Mouse (Mus musculus) intestine, embryonic 16.5 days (tissue): ENCODE measurements around the gene Dnah6. TPM values are rescaled to one million over a fixed set of nuclear protein-coding genes. Genes with fewer than 3 reads are reported as not detected.

Source experiments
- ATAC-seq: fragments of 200-750 bp; cut with Nextera tagmentation; 2 replicates; pipeline ENCODE4 v1.8.0; 2017; ENCODE audit warnings: moderate TSS enrichment, moderate library complexity
- H3K27ac ChIP-seq: fragments of 300-500 bp; sonication (generic); 2 replicates; pipeline ENCODE4 v1.5.1; 2014; ENCODE audit warnings: mild to moderate bottlenecking, low read length
- H3K27me3 ChIP-seq: fragments of 300-500 bp; sonication (generic); replicated peaks from 2 replicates; pipeline ENCODE4 v1.6.1; 2014; ENCODE audit warnings: low read length, control low read depth, mixed read lengths; ENCODE audit not compliant: control insufficient read depth, insufficient read depth
- H3K36me3 ChIP-seq: fragments of 300-500 bp; sonication (generic); 2 replicates; pipeline ENCODE4 v1.6.1; 2014; ENCODE audit warnings: low read length, control low read depth; ENCODE audit not compliant: control insufficient read depth, insufficient read depth
- H3K4me1 ChIP-seq: fragments of 300-500 bp; sonication (generic); 2 replicates; pipeline ENCODE4 v1.6.1; 2014; ENCODE audit warnings: low read length, control low read depth, mixed read lengths; ENCODE audit not compliant: control insufficient read depth, insufficient read depth
- H3K4me2 ChIP-seq: fragments of 300-500 bp; sonication (generic); 2 replicates; pipeline ENCODE4 v1.6.1; 2014; ENCODE audit warnings: low read depth, low read length, control low read depth
- H3K4me3 ChIP-seq: fragments of 300-500 bp; sonication (generic); 2 replicates; pipeline ENCODE4 v1.5.1; 2014; ENCODE audit warnings: mild to moderate bottlenecking, low read length
- H3K9ac ChIP-seq: fragments of 300-500 bp; sonication (generic); 2 replicates; pipeline ENCODE4 v1.6.1; 2014; ENCODE audit warnings: low read depth, low read length
- H3K9me3 ChIP-seq: fragments of 300-500 bp; sonication (generic); 2 replicates; pipeline ENCODE4 v1.6.1; 2016; ENCODE audit warnings: low read length, control low read depth; ENCODE audit not compliant: control insufficient read depth
- WGBS: fragments of 180-500 bp; shearing (Covaris S2); extraction: QIAGEN DNeasy Blood & Tissue Kit; methylation state at CpG from one replicate; pipeline ENCODE4 v1.1.7; 2014; 5-methylcytosine and 5-hydroxymethylcytosine counted together
- polyA plus RNA-seq: library from polyadenylated mRNA; unstranded; fragments of >200 nt; fragmentation: Nextera tagmentation; extraction: Ambion mirVana; gene quantifications from 2 replicates; pipeline ENCODE4 v1.2.1, GENCODE M21; 2015

The Dnah6 gene
- polyA plus RNA-seq, 1 experiment from 2014 or later, result 0.04 TPM

- no peaks in the 10 kb centered on the region for H3K27me3 ChIP-seq
- WGBS, result 45% methylated on average over 6 of the region's 6 CpGs
- H3K27ac ChIP-seq, result no peak overlapping the region
- no peak for ATAC-seq
- no peak overlapping the region for H3K4me3 ChIP-seq
- no peak overlapping the region for H3K4me2 ChIP-seq
- H3K4me1 ChIP-seq, result 0 out of 2 replicates have a peak, but pooled peaks cover 3% of the 10 kb centered on the region
- H3K9me3 ChIP-seq, result no peaks in the 10 kb centered on the region
- H3K36me3 ChIP-seq, result no peaks in the 10 kb centered on the region
- no peak overlapping the region for H3K9ac ChIP-seq
These were observed 211.4 kb downstream of the Dnah6 start for GRCm38 (mm10) chr6:73010073-73010472.

GRCm38 (mm10) chr6:73003601-73004000 is 217.8 kb downstream of the Dnah6 start:
- H3K27me3 ChIP-seq, result no peaks in the 10 kb centered on the region
- no peak for ATAC-seq
- H3K36me3 ChIP-seq, result no peaks in the 10 kb centered on the region
- H3K4me2 ChIP-seq, result no peak overlapping the region
- no peak overlapping the region for H3K9ac ChIP-seq
- H3K4me3 ChIP-seq, result no peak overlapping the region
- no peaks in the 10 kb centered on the region for H3K9me3 ChIP-seq
- no peaks in the 10 kb centered on the region for H3K4me1 ChIP-seq
- no peak overlapping the region for H3K27ac ChIP-seq
- 62% methylated on average over 5 of the region's 5 CpGs for WGBS

- Histone ChIP-seq H3K4me1 (no peaks in the 10 kb centered on the region), H3K4me3 (no peak overlapping the region), H3K9me3 (no peaks in the 10 kb centered on the region), H3K9ac (no peak overlapping the region), H3K27ac (no peak overlapping the region), H3K4me2 (no peak overlapping the region), H3K36me3 (no peaks in the 10 kb centered on the region), H3K27me3 (no peaks in the 10 kb centered on the region)
- WGBS, result 63% methylated on average over 1 of the region's 1 CpGs
- ATAC-seq, result peak; percentile 76
These were observed 219.1 kb downstream of the Dnah6 start for GRCm38 (mm10) chr6:73002391-73002790.

GRCm38 (mm10) chr6:72998809-72999208 is 222.6 kb downstream of the Dnah6 start:
- H3K36me3 ChIP-seq, result no peaks in the 10 kb centered on the region
- H3K4me2 ChIP-seq, result no peak overlapping the region
- H3K4me1 ChIP-seq, result no peaks in the 10 kb centered on the region
- no peak for ATAC-seq
- H3K27me3 ChIP-seq, result no peaks in the 10 kb centered on the region
- H3K27ac ChIP-seq, result no peak overlapping the region
- H3K4me3 ChIP-seq, result no peak overlapping the region
- H3K9ac ChIP-seq, result no peak overlapping the region
- whole genome bisulfite sequencing, result 79% methylated on average over 1 of the region's 1 CpGs
- H3K9me3 ChIP-seq, result no peaks in the 10 kb centered on the region

GRCm38 (mm10) chr6:72993688-72994082 is 227.8 kb downstream of the Dnah6 start:
- H3K36me3 ChIP-seq, result no peaks in the 10 kb centered on the region
- ATAC-seq, result peak; percentile 53

GRCm38 (mm10) chr6:72993054-72993687 is 228.3 kb downstream of the Dnah6 start:
- Histone ChIP-seq H3K9ac (peak overlapping the region; percentile 32; the same call in 1 of the 2 replicates), H3K9me3 (no peaks in the 10 kb centered on the region), H3K4me1 (peaks cover 13% of the 10 kb centered on the region; the same call in 1 of the 2 replicates), H3K4me2 (no peak overlapping the region), H3K27ac (peak overlapping the region; percentile 61; the same call in 1 of the 2 replicates), H3K27me3 (no peaks in the 10 kb centered on the region), H3K4me3 (no peak overlapping the region), H3K36me3 (no peaks in the 10 kb centered on the region)
- WGBS, result 62% methylated on average over 8 of the region's 8 CpGs
- peak; percentile 91 for ATAC-seq

More at GRCm38 (mm10) chr6:72993688-72994082, 227.8 kb downstream of the Dnah6 start:
- WGBS, result 69% methylated on average over 5 of the region's 5 CpGs
- H3K27me3 ChIP-seq, result no peaks in the 10 kb centered on the region
- peak overlapping the region; percentile 61; the same call in 1 of the 2 replicates for H3K27ac ChIP-seq
- H3K4me1 ChIP-seq, result peaks cover 10% of the 10 kb centered on the region; the same call in 1 of the 2 replicates
- no peak overlapping the region for H3K4me3 ChIP-seq
- peak overlapping the region; percentile 32; the same call in 1 of the 2 replicates for H3K9ac ChIP-seq
- no peak overlapping the region for H3K4me2 ChIP-seq
- H3K9me3 ChIP-seq, result no peaks in the 10 kb centered on the region

- H3K4me3 ChIP-seq, result no peak overlapping the region
- H3K9me3 ChIP-seq, result no peaks in the 10 kb centered on the region
- H3K4me1 ChIP-seq, result peaks cover 13% of the 10 kb centered on the region; the same call in 1 of the 2 replicates
- H3K4me2 ChIP-seq, result no peak overlapping the region
- ATAC-seq, result no peak
- H3K9ac ChIP-seq, result no peak overlapping the region
- H3K27ac ChIP-seq, result no peak overlapping the region
- 75% methylated on average over 5 of the region's 5 CpGs for WGBS
- H3K36me3 ChIP-seq, result no peaks in the 10 kb centered on the region
- H3K27me3 ChIP-seq, result no peaks in the 10 kb centered on the region
These were observed 231.2 kb downstream of the Dnah6 start for GRCm38 (mm10) chr6:72990206-72990605.

GRCm38 (mm10) chr6:72989028-72989736 is 232.3 kb downstream of the Dnah6 start:
- WGBS, result 31% methylated on average over 7 of the region's 7 CpGs
- Histone ChIP-seq H3K27me3 (no peaks in the 10 kb centered on the region), H3K9ac (no peak overlapping the region), H3K4me1 (peaks cover 13% of the 10 kb centered on the region; the same call in 1 of the 2 replicates), H3K4me2 (0 out of 2 replicates have a peak overlapping the region, but pooled peaks have one; percentile 13), H3K4me3 (no peak overlapping the region), H3K9me3 (no peaks in the 10 kb centered on the region), H3K27ac (0 out of 2 replicates have a peak overlapping the region, but pooled peaks have one; percentile 21), H3K36me3 (no peaks in the 10 kb centered on the region)
- ATAC-seq, result peak; percentile 65

GRCm38 (mm10) chr6:72982506-72982905 is 238.9 kb downstream of the Dnah6 start:
- Histone ChIP-seq H3K9me3 (no peaks in the 10 kb centered on the region), H3K4me3 (no peak overlapping the region), H3K27ac (no peak overlapping the region), H3K4me1 (peaks cover 10% of the 10 kb centered on the region; the same call in 1 of the 2 replicates), H3K36me3 (no peaks in the 10 kb centered on the region), H3K27me3 (no peaks in the 10 kb centered on the region), H3K9ac (no peak overlapping the region), H3K4me2 (no peak overlapping the region)
- ATAC-seq, result no peak
- WGBS, result 81% methylated on average over 4 of the region's 4 CpGs
